Mouse (Mus musculus) midbrain, embryonic 11.5 days (tissue): ENCODE results near the gene Dmxl2. TPM values are rescaled to one million over a fixed set of nuclear protein-coding genes. Genes with fewer than 3 reads are reported as not detected.

Experiments used
- ATAC-seq: fragments of 200-750 bp; cut with Nextera tagmentation; 2 replicates; pipeline ENCODE4 v1.8.0; 2017; ENCODE audit warnings: moderate TSS enrichment, moderate library complexity; ENCODE audit not compliant: low FRiP score
- DNase-seq: peaks from one replicate; pipeline ENCODE4 v3.0.0; 2015; ENCODE audit warnings: low spot score; ENCODE audit errors: missing footprints
- H3K27ac ChIP-seq: fragments of 300-500 bp; sonication (generic); 2 replicates; pipeline ENCODE4 v1.5.1; 2014; ENCODE audit warnings: low read depth, low read length
- H3K27me3 ChIP-seq: fragments of 300-500 bp; sonication (generic); 2 replicates; pipeline ENCODE4 v1.6.1; 2014; ENCODE audit warnings: mild to moderate bottlenecking, low read length, moderate library complexity, mixed read lengths; ENCODE audit not compliant: control insufficient read depth, insufficient read depth
- H3K36me3 ChIP-seq: fragments of 300-500 bp; sonication (generic); 2 replicates; pipeline ENCODE4 v1.6.1; 2014; ENCODE audit warnings: mild to moderate bottlenecking, low read length, moderate library complexity, mixed read lengths; ENCODE audit not compliant: control insufficient read depth, insufficient read depth
- H3K4me1 ChIP-seq: fragments of 300-500 bp; sonication (generic); 2 replicates; pipeline ENCODE4 v1.6.1; 2014; ENCODE audit warnings: low read length; ENCODE audit not compliant: control insufficient read depth, insufficient read depth
- H3K4me2 ChIP-seq: fragments of 300-500 bp; sonication (generic); 2 replicates; pipeline ENCODE4 v1.6.1; 2014; ENCODE audit warnings: mild to moderate bottlenecking, moderate library complexity
- H3K4me3 ChIP-seq: fragments of 300-500 bp; sonication (generic); 2 replicates; pipeline ENCODE4 v1.5.1; 2014; ENCODE audit warnings: low read depth, low read length
- H3K9ac ChIP-seq: fragments of 300-500 bp; sonication (generic); 2 replicates; pipeline ENCODE4 v1.6.1; 2014; ENCODE audit warnings: low read length
- H3K9me3 ChIP-seq: fragments of 300-500 bp; sonication (generic); 2 replicates; pipeline ENCODE4 v1.6.1; 2016; ENCODE audit warnings: low read length; ENCODE audit not compliant: control insufficient read depth
- WGBS: fragments of 180-500 bp; shearing (Covaris S2); extraction: QIAGEN DNeasy Blood & Tissue Kit; methylation state at CpG from one replicate; pipeline ENCODE4 v1.1.7; 2014; 5-methylcytosine and 5-hydroxymethylcytosine counted together
- polyA plus RNA-seq: library from polyadenylated mRNA; unstranded; fragments of >200 nt; fragmentation: Nextera tagmentation; extraction: Ambion mirVana; gene quantifications from 2 replicates; pipeline ENCODE4 v1.2.1, GENCODE M21; 2014

The Dmxl2 gene
- polyA plus RNA-seq, 1 experiment from 2014 or later, result 16.6 TPM

DNA sequence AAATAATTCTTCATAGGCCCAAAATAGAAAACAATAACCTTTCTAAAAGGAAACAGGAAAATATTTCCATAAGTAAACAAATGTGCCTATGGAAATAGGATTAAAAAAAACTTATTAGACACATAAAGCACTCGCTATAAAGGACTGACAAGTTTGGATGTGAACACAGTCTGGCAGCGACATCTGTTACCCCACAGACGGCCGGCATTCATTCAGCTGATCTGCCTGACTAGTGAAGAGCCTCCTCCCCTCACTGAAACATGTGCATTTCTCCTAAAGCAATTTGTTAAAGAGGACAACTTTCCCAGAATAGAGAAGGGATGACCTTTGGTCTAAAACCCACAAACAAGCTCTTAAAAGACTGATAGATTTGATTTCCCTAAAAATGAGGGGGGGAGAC is 35.6 kb upstream of the Dmxl2 start:
- Histone ChIP-seq H3K4me3 (no peak overlapping the region), H3K27ac (no peak overlapping the region)

DNA sequence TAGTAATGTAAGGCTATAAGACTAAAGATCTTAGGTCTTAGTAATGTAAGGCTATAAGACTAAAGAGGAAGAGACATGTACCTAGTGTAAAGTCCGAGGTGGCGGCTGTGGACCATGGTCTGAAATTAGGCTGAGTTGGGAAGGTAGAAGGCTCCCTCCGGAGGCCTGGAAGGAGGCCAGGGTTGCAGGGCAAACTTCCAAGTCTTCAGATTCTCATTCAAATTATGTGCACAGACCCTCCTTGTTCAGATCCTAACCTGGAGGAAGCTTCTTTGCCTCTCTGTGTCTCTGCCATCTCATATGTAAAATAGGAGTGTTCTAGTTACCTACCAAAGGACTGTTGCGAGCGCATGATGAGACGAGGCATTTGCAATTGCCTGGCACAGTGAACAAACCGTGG is 34.8 kb upstream of the Dmxl2 start:
- 90% methylated on average over 7 of the region's 7 CpGs for WGBS
- DNase-seq, result no peak
- no peak for ATAC-seq

More for the DNA sequence above, 35.6 kb upstream of the Dmxl2 start:
- Histone ChIP-seq H3K4me1 (no peaks in the 10 kb centered on the region), H3K4me2 (no peak overlapping the region), H3K36me3 (no peaks in the 10 kb centered on the region), H3K27me3 (no peaks in the 10 kb centered on the region; the same call in 1 of the 2 replicates), H3K9ac (no peak overlapping the region), H3K9me3 (no peaks in the 10 kb centered on the region)
- DNase-seq (no peak), ATAC-seq (no peak)
- 58% methylated on average over 4 of the region's 4 CpGs for WGBS

DNA sequence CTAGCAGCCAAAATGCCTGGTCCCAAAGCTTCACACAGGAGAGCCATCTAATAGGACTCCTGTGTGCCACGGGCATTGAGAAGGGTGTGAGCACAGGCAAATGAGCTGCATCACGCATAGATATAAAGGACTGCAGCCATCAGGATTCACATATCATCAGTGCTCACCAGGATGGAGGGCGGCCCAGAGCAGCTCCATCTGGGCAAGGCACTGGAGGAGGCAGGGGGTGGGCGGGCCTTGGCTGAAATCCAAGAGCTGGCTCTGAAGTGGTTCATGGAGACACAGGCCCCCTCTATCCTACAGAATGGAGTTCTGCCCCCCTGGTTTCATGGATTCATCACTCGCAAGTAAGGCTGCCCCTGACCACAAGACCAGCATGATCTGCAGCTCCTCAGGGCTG is 32.5 kb upstream of the Dmxl2 start:
- no peaks in the 10 kb centered on the region; the same call in 1 of the 2 replicates for H3K27me3 ChIP-seq
- no peaks in the 10 kb centered on the region for H3K4me1 ChIP-seq
- H3K9me3 ChIP-seq, result no peaks in the 10 kb centered on the region
- no peaks in the 10 kb centered on the region for H3K36me3 ChIP-seq
- no peak overlapping the region for H3K27ac ChIP-seq
- H3K9ac ChIP-seq, result no peak overlapping the region
- 72% methylated on average over 5 of the region's 5 CpGs for WGBS
- ATAC-seq (no peak), DNase-seq (no peak)
- no peak overlapping the region for H3K4me2 ChIP-seq
- H3K4me3 ChIP-seq, result no peak overlapping the region

More for the DNA sequence above, 34.8 kb upstream of the Dmxl2 start:
- H3K4me3 ChIP-seq, result no peak overlapping the region
- H3K27ac ChIP-seq, result no peak overlapping the region
- no peak overlapping the region for H3K4me2 ChIP-seq
- no peaks in the 10 kb centered on the region for H3K9me3 ChIP-seq
- no peaks in the 10 kb centered on the region for H3K4me1 ChIP-seq
- H3K27me3 ChIP-seq, result no peaks in the 10 kb centered on the region; the same call in 1 of the 2 replicates
- H3K36me3 ChIP-seq, result no peaks in the 10 kb centered on the region
- H3K9ac ChIP-seq, result no peak overlapping the region

DNA sequence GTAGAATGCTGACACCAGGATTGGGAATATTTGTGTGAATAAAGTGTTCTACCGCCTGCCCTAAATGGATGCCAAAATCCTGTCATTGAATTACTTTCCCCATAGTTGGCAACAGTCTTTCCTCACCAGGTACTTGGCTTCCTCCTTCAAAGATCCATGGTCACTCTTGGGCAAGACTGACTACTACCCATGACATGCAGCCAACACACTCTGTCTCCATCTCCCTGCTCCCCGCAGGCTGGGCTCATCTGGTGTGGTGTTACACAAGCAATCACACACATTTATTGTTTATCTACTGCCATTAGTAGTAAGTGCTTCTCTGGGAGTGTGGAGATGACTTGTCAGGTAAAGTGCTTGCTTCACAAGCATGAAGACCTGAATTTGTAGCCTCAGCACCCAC is 31.5 kb upstream of the Dmxl2 start:
- Histone ChIP-seq H3K36me3 (no peaks in the 10 kb centered on the region), H3K9me3 (no peaks in the 10 kb centered on the region), H3K4me3 (no peak overlapping the region), H3K4me1 (no peaks in the 10 kb centered on the region), H3K27me3 (no peaks in the 10 kb centered on the region; the same call in 1 of the 2 replicates), H3K27ac (no peak overlapping the region), H3K4me2 (no peak overlapping the region), H3K9ac (no peak overlapping the region)
- ATAC-seq, result no peak
- 97% methylated on average over 2 of the region's 2 CpGs for WGBS
- no peak for DNase-seq

DNA sequence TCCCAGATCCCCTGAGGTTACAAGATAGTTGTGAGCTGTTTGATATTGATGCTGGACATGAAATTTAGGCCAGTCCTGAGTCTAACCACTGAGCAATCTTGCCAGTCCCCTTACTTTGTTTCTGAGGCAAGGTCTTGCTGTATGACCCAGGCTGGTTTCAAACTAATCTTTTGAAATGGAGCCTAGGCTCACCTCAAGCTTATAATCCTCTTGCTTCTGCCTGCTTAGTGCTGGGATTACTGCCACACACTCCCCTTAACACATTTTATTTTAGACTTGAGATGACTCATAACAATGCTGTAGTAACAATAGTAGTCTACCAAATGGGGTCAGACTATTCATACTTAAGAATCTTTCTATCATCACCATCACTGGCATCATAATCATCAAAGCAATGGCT is 30.0 kb upstream of the Dmxl2 start:
- no peaks in the 10 kb centered on the region for H3K4me1 ChIP-seq
- no peaks in the 10 kb centered on the region for H3K9me3 ChIP-seq
- DNase-seq (no peak), ATAC-seq (no peak)
- H3K36me3 ChIP-seq, result no peaks in the 10 kb centered on the region
- H3K4me3 ChIP-seq, result no peak overlapping the region
- no peak overlapping the region for H3K9ac ChIP-seq
- no peaks in the 10 kb centered on the region; the same call in 1 of the 2 replicates for H3K27me3 ChIP-seq
- no peak overlapping the region for H3K4me2 ChIP-seq
- no peak overlapping the region for H3K27ac ChIP-seq

DNA sequence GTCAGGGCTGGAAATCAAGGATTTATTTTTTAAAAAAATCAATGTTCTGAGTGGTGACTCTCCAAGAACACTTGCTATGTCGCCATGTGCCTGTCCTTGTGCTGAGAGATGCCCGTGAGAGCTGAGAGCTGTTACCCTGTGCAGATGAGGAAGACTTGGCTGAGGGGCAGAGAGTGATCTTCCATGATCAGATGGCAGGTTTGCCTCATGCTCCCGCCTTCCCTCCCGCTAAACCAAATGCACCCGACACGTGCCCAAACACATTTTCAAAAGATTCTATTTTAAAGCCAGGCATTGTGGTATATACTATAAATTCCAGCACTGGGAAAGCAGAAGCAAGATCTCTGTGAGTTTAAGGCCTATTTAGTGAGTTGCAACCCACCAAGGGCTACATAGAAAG is 29.4 kb upstream of the Dmxl2 start:
- Histone ChIP-seq H3K9me3 (no peaks in the 10 kb centered on the region), H3K27me3 (no peaks in the 10 kb centered on the region; the same call in 1 of the 2 replicates), H3K4me3 (no peak overlapping the region), H3K27ac (no peak overlapping the region), H3K4me2 (no peak overlapping the region), H3K9ac (no peak overlapping the region), H3K4me1 (no peaks in the 10 kb centered on the region), H3K36me3 (no peaks in the 10 kb centered on the region)
- ATAC-seq, result no peak
- no peak for DNase-seq
- 86% methylated on average over 6 of the region's 6 CpGs for WGBS

DNA sequence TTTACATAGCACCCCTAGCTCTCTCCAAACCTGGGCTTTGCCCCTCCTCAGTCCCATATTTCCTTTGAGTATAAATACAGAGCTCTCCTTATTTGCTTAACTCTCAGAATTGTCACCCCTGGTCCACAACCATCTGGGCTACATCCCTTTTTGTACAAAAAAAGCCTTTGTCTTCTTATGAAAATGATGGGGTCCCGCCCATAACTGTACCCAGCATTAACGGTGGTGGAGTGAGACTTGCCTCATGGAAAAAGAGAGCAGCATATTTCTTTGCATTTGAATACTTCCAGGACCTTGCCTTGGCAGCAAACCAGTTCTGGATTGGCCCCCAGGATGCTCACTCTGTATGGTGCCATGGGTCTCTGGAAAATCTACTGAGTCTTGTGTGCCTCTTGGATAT is 28.5 kb upstream of the Dmxl2 start:
- Histone ChIP-seq H3K9me3 (no peaks in the 10 kb centered on the region), H3K9ac (no peak overlapping the region), H3K27ac (no peak overlapping the region), H3K4me2 (no peak overlapping the region), H3K4me1 (no peaks in the 10 kb centered on the region), H3K27me3 (no peaks in the 10 kb centered on the region; the same call in 1 of the 2 replicates), H3K36me3 (no peaks in the 10 kb centered on the region), H3K4me3 (no peak overlapping the region)
- no peak for DNase-seq
- 86% methylated on average over 2 of the region's 2 CpGs for WGBS
- no peak for ATAC-seq

DNA sequence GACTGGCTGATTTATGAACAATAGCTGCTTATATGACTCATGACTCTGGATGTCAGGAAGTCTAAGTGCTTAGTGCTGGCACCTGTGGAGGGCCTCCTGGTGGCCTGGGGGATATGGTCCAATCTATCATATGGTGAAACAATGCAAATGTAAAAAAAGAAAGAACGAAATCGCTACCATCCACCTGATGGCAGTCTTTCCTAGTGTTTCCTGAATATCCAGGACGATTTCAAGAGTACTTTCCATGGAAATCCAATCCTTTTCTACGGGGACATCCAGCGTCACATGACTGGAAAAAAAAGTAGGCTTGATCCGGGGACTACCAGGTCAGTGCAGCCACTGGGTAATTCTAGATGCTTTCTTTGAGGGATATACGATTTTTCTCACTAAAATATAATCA is 26.3 kb upstream of the Dmxl2 start:
- H3K27me3 ChIP-seq, result no peaks in the 10 kb centered on the region
- ATAC-seq, result no peak
- no peak overlapping the region for H3K4me3 ChIP-seq
- 84% methylated on average over 7 of the region's 7 CpGs for WGBS
- H3K4me1 ChIP-seq, result no peaks in the 10 kb centered on the region
- no peak overlapping the region for H3K27ac ChIP-seq
- H3K9me3 ChIP-seq, result no peaks in the 10 kb centered on the region
- H3K4me2 ChIP-seq, result no peak overlapping the region
- no peak for DNase-seq
- no peak overlapping the region for H3K9ac ChIP-seq
- no peaks in the 10 kb centered on the region for H3K36me3 ChIP-seq

DNA sequence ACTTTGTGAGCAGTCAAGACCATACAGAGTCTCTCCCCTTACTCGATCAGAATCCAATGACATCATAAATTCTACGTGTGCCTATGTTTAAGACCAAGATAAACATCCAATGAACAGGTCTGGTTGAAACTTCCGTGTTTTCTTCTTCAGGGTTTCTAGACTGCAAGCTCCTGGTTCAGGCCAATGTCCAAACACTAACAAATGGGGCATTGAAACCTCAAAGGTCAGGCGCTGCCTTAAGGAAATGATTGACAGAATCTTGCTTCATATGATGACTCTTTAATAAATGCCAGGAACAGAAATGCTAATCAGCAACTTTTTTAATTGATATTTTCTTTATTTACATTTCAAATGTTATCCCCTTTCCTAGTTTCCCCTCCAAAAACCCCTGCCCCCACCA is 18.9 kb upstream of the Dmxl2 start:
- Histone ChIP-seq H3K4me1 (no peaks in the 10 kb centered on the region), H3K9ac (no peak overlapping the region), H3K36me3 (no peaks in the 10 kb centered on the region), H3K4me2 (no peak overlapping the region), H3K27me3 (no peaks in the 10 kb centered on the region), H3K9me3 (no peaks in the 10 kb centered on the region), H3K4me3 (no peak overlapping the region), H3K27ac (no peak overlapping the region)
- ATAC-seq, result no peak
- DNase-seq, result no peak
- 86% methylated on average over 4 of the region's 4 CpGs for WGBS

DNA sequence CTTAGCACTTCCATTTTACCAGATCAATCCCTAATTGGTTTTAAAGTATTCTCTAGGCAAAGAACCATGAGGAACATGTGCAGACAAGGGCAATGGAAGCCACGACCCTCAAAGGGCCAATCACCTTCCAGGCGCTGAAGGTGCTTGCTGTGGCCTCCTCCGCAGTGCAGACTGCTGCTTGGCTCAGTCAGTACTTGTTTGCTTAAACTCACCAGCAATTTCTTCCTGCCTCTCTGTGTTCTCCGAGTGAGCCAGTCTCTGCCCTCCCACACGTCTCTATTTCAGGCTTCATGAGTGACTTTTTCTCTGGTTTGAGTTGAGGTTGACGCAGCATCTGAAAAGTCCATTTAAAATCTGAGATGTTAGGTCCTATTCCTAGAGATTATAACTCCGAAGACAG is 17.5 kb upstream of the Dmxl2 start:
- Histone ChIP-seq H3K4me1 (no peaks in the 10 kb centered on the region), H3K27me3 (no peaks in the 10 kb centered on the region), H3K4me2 (no peak overlapping the region), H3K4me3 (no peak overlapping the region), H3K27ac (no peak overlapping the region), H3K9me3 (no peaks in the 10 kb centered on the region), H3K9ac (no peak overlapping the region), H3K36me3 (no peaks in the 10 kb centered on the region)
- no peak for DNase-seq
- no peak for ATAC-seq
- 75% methylated on average over 7 of the region's 7 CpGs for WGBS
